Mouse (Mus musculus) limb, embryonic 14.5 days (tissue): ENCODE measurements around the gene Kif19a. TPM values are rescaled to one million over a fixed set of nuclear protein-coding genes. Genes with fewer than 3 reads are reported as not detected.

ENCODE experiments used
- ATAC-seq: fragments of 200-750 bp; cut with Nextera tagmentation; 2 replicates; pipeline ENCODE4 v1.8.0; 2017; ENCODE audit warnings: low read depth, moderate number of reproducible peaks, moderate TSS enrichment; ENCODE audit not compliant: low FRiP score
- DNase-seq: peaks from one replicate; pipeline ENCODE4 v3.0.0-alpha.2; 2015; ENCODE audit warnings: low spot score
- H3K27ac ChIP-seq: fragments of 300-500 bp; sonication (generic); replicated peaks from 2 replicates; pipeline ENCODE4 v1.5.1; 2014; ENCODE audit warnings: low read depth, mild to moderate bottlenecking, low read length, moderate library complexity, mixed read lengths
- H3K27me3 ChIP-seq: fragments of 300-500 bp; sonication (generic); 2 replicates; pipeline ENCODE4 v1.6.1; 2014; ENCODE audit warnings: low read length, mixed read lengths; ENCODE audit not compliant: control insufficient read depth, insufficient read depth
- H3K36me3 ChIP-seq: fragments of 300-500 bp; sonication (generic); 2 replicates; pipeline ENCODE4 v1.6.1; 2014; ENCODE audit warnings: mild to moderate bottlenecking, low read length, moderate library complexity, mixed read lengths; ENCODE audit not compliant: control insufficient read depth, insufficient read depth
- H3K4me1 ChIP-seq: fragments of 300-500 bp; sonication (generic); 2 replicates; pipeline ENCODE4 v1.6.1; 2014; ENCODE audit warnings: antibody characterized with exemption, low read length, mixed read lengths; ENCODE audit not compliant: control insufficient read depth, insufficient read depth
- H3K4me2 ChIP-seq: fragments of 300-500 bp; sonication (generic); replicated peaks from 2 replicates; pipeline ENCODE4 v1.6.1; 2014; ENCODE audit warnings: low read depth, mild to moderate bottlenecking, low read length, moderate library complexity; ENCODE audit not compliant: severe bottlenecking
- H3K4me3 ChIP-seq: fragments of 300-500 bp; sonication (generic); replicated peaks from 2 replicates; pipeline ENCODE4 v1.5.1; 2014; ENCODE audit warnings: low read length
- H3K9ac ChIP-seq: fragments of 300-500 bp; sonication (generic); 2 replicates; pipeline ENCODE4 v1.6.1; 2014; ENCODE audit warnings: mild to moderate bottlenecking, low read depth, low read length, moderate library complexity; ENCODE audit not compliant: severe bottlenecking
- H3K9me3 ChIP-seq: fragments of 300-500 bp; sonication (generic); 2 replicates; pipeline ENCODE4 v1.6.1; 2016; ENCODE audit warnings: low read length; ENCODE audit not compliant: control insufficient read depth
- POLR2A ChIP-seq: fragments of 200-500 bp; IDR thresholded peaks from 2 replicates; pipeline ENCODE4 v1.8.0; 2012; ENCODE audit warnings: inconsistent platforms, mild to moderate bottlenecking, moderate library complexity, borderline replicate concordance; ENCODE audit not compliant: insufficient read depth, insufficient read length; ENCODE audit errors: extremely low read depth
- WGBS: fragments of 180-500 bp; shearing (Covaris S2); extraction: QIAGEN DNeasy Blood & Tissue Kit; methylation state at CpG from one replicate; pipeline ENCODE4 v1.1.7; 2014; 5-methylcytosine and 5-hydroxymethylcytosine counted together
- polyA plus RNA-seq, 2 experiments: library from polyadenylated mRNA; depleted of rRNA in 1 of 2; stranded (reverse) in 1 of 2; unstranded in 1 of 2; fragments of >200 nt; fragmentation: Nextera tagmentation in 1 of 2; extraction: Ambion mirVana in 1 of 2; gene quantifications; 2 replicates each; pipeline versions ENCODE4 v1.2.1 to v1.2.3; 2012 to 2014

Gene Kif19a
- polyA plus RNA-seq, 2 experiments: 0.39 to 0.93 TPM

DNA sequence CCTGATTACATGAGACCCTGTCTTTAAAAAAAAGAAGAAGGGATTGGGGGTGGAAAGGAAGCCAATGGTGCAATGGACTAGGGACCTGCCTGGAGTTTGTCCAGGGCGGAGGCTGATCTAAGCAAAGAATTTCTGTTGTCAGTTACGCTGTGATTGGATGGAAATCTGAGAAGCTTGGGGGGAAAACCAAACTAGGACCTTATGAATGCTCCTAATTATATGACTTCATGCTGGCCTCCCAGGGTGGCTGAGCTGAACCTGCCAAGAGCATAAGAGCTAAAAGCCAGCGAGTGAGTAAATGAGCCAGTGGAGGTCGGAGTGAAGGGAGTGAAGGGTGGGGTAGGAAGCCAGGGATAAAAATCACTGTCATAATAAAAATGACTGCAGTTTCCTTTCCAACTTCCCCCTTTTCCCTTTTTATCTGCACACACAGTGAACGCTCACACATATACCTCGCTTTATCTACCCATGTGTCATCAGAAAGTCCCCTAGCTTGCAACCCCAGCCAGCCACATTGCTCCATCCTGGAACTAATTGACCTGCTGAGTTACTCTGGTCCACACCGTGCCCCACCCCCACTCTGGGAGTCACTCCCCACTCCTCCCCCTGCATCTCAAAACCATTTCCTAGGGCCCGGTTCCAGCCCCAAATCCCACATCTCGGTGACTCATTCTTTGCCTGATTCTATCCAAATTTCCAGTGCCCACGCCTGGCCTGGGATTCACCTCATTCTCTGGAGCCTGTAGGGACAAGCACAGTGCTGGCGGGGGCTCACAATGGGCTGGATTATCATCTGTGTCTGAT lies 40.2 kb upstream of the Kif19a start:
- no peak overlapping the region for H3K4me3 ChIP-seq
- ATAC-seq (peak; percentile 79), DNase-seq (peak; percentile 89)
- H3K36me3 ChIP-seq: no peaks in the 10 kb centered on the region
- no peaks in the 10 kb centered on the region for H3K27me3 ChIP-seq
- no peak overlapping the region for H3K9ac ChIP-seq
- no peak for TF ChIP-seq POLR2A
- H3K9me3 ChIP-seq: no peaks in the 10 kb centered on the region
- peak overlapping the region; percentile 61 for H3K27ac ChIP-seq
- H3K4me1 ChIP-seq: peaks cover 27% of the 10 kb centered on the region
- WGBS: 31% methylated on average over 11 of the region's 11 CpGs
- H3K4me2 ChIP-seq: no peak overlapping the region

GRCm38 (mm10) chr11:114726965-114727825 lies 38.0 kb upstream of the Kif19a start, which contains the start of gene Dnaic2:
Dnaic2 (plus strand) TSS chr11:114727408.
- TF ChIP-seq POLR2A: no peak
- peak within 1 kb of the TSS; percentile 21; the same call in 1 of the 2 replicates for H3K9ac ChIP-seq
- no peaks in the 10 kb centered on the region for H3K36me3 ChIP-seq
- peaks cover 27% of the 10 kb centered on the region for H3K4me1 ChIP-seq
- ATAC-seq (peak; percentile 75), DNase-seq (peak; percentile 64)
- no peaks in the 10 kb centered on the region for H3K9me3 ChIP-seq
- peak within 1 kb of the TSS; percentile 27 for H3K4me3 ChIP-seq
- no peaks in the 10 kb centered on the region for H3K27me3 ChIP-seq
- no peak within 1 kb of the TSS for H3K27ac ChIP-seq
- WGBS: 11% methylated on average over 34 of the region's 34 CpGs
- H3K4me2 ChIP-seq: peak within 1 kb of the TSS; percentile 56

GRCm38 (mm10) chr11:114727826-114728186 lies 37.4 kb upstream of the Kif19a start:
- H3K27ac ChIP-seq: no peak overlapping the region
- no peaks in the 10 kb centered on the region for H3K9me3 ChIP-seq
- ATAC-seq: no peak
- DNase-seq: no peak
- 33% methylated on average over 5 of the region's 5 CpGs for WGBS
- H3K4me1 ChIP-seq: peaks cover 27% of the 10 kb centered on the region
- peak overlapping the region; percentile 56 for H3K4me2 ChIP-seq
- H3K36me3 ChIP-seq: no peaks in the 10 kb centered on the region
- no peak for TF ChIP-seq POLR2A
- no peaks in the 10 kb centered on the region for H3K27me3 ChIP-seq
- H3K9ac ChIP-seq: no peak overlapping the region
- peak overlapping the region; percentile 27; the same call in 1 of the 2 replicates for H3K4me3 ChIP-seq

- ATAC-seq: no peak
- H3K4me3 ChIP-seq: no peak overlapping the region
- H3K9me3 ChIP-seq: no peaks in the 10 kb centered on the region
- H3K9ac ChIP-seq: no peak overlapping the region
- DNase-seq: no peak
- no peaks in the 10 kb centered on the region for H3K27me3 ChIP-seq
- TF ChIP-seq POLR2A: no peak
- H3K4me2 ChIP-seq: no peak overlapping the region
- H3K27ac ChIP-seq: no peak overlapping the region
- H3K36me3 ChIP-seq: no peaks in the 10 kb centered on the region
- 25% methylated on average over 5 of the region's 5 CpGs for WGBS
- H3K4me1 ChIP-seq: peaks cover 27% of the 10 kb centered on the region
Measured at GRCm38 (mm10) chr11:114728333-114728732, 36.9 kb upstream of the Kif19a start.

DNA sequence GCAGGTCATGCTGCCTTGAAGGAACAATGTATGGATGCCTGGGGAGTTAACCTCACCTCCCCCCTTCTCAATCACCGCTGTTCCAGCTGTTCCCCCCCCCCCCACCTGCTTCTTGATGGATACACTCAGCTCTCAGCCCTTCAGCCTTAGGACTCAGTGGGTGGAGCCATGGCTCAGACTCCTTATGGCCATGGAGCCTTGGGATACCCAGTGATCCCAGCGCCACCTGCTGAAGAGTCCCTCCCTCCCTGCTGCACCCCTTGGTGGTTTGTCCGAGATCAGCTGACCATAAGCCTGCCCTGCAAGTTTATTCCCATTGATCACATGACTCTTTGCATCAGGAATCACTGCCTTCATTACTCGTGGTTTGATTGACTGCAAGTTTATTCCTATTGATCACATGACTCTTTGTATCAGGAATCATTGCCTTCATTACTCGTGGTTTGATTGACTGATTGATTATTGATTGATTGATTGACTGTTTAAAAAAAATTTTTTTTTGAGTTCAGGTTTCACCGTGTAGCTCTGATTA lies 35.3 kb upstream of the Kif19a start:
- H3K4me2 ChIP-seq: no peak overlapping the region
- H3K27me3 ChIP-seq: no peaks in the 10 kb centered on the region
- no peaks in the 10 kb centered on the region for H3K9me3 ChIP-seq
- no peak overlapping the region for H3K4me3 ChIP-seq
- H3K9ac ChIP-seq: no peak overlapping the region
- DNase-seq (no peak), ATAC-seq (no peak)
- TF ChIP-seq POLR2A: no peak
- 57% methylated on average over 6 of the region's 6 CpGs for WGBS
- peaks cover 24% of the 10 kb centered on the region for H3K4me1 ChIP-seq
- H3K36me3 ChIP-seq: no peaks in the 10 kb centered on the region
- no peak overlapping the region for H3K27ac ChIP-seq
